Mouse (Mus musculus) intestine, postnatal 0 days (tissue): Measurements from ENCODE around the gene Tmem106c. TPM values are rescaled to one million over a fixed set of nuclear protein-coding genes. Genes with fewer than 3 reads are reported as not detected.

Experiments
- ATAC-seq: fragments of 200-750 bp; cut with Nextera tagmentation; 2 replicates; pipeline ENCODE4 v1.8.0; 2017; ENCODE audit warnings: mild to moderate bottlenecking, moderate TSS enrichment, moderate library complexity
- H3K27ac ChIP-seq: fragments of 300-500 bp; sonication (generic); 2 replicates; pipeline ENCODE4 v1.5.1; 2014; ENCODE audit warnings: mild to moderate bottlenecking, low read depth, low read length, moderate library complexity
- H3K27me3 ChIP-seq: fragments of 300-500 bp; sonication (generic); replicated peaks from 2 replicates; pipeline ENCODE4 v1.6.1; 2014; ENCODE audit warnings: low read length, mixed read lengths; ENCODE audit not compliant: control insufficient read depth, insufficient read depth
- H3K36me3 ChIP-seq: fragments of 300-500 bp; sonication (generic); 2 replicates; pipeline ENCODE4 v1.6.1; 2014; ENCODE audit warnings: mild to moderate bottlenecking, moderate library complexity; ENCODE audit not compliant: control insufficient read depth, insufficient read depth
- H3K4me1 ChIP-seq: fragments of 300-500 bp; sonication (generic); replicated peaks from 2 replicates; pipeline ENCODE4 v1.6.1; 2014; ENCODE audit warnings: antibody characterized with exemption, low read length, mixed read lengths; ENCODE audit not compliant: control insufficient read depth, insufficient read depth
- H3K4me2 ChIP-seq: fragments of 300-500 bp; sonication (generic); replicated peaks from 2 replicates; pipeline ENCODE4 v1.6.1; 2014; ENCODE audit warnings: low read depth, mild to moderate bottlenecking, moderate library complexity
- H3K4me3 ChIP-seq: fragments of 300-500 bp; sonication (generic); 2 replicates; pipeline ENCODE4 v1.5.1; 2014; ENCODE audit warnings: low read depth, low read length
- H3K9ac ChIP-seq: fragments of 300-500 bp; sonication (generic); 2 replicates; pipeline ENCODE4 v1.6.1; 2014; ENCODE audit warnings: mild to moderate bottlenecking, low read depth, low read length
- H3K9me3 ChIP-seq: fragments of 300-500 bp; sonication (generic); 2 replicates; pipeline ENCODE4 v1.6.1; 2016; ENCODE audit warnings: mixed run types; ENCODE audit not compliant: control insufficient read depth
- CTCF ChIP-seq: sonication (generic); IDR thresholded peaks from 2 replicates; pipeline ENCODE4 v1.5.1; 2016; ENCODE audit warnings: low read depth, mild to moderate bottlenecking, control low read depth, antibody characterized with exemption, moderate library complexity
- WGBS: fragments of 180-500 bp; shearing (Covaris S2); extraction: QIAGEN DNeasy Blood & Tissue Kit; methylation state at CpG from one replicate; pipeline ENCODE4 v1.1.7; 2014; 5-methylcytosine and 5-hydroxymethylcytosine counted together
- polyA plus RNA-seq: library from polyadenylated mRNA; unstranded; fragments of >200 nt; fragmentation: Nextera tagmentation; extraction: Ambion mirVana; gene quantifications from 2 replicates; pipeline ENCODE4 v1.2.1, GENCODE M21; 2015

The Tmem106c gene
- 33.3 and 36.7 TPM in 2 replicates for polyA plus RNA-seq

- ATAC-seq = peak; percentile 89
- whole genome bisulfite sequencing = 1% methylated on average over 67 of the region's 67 CpGs
- peak; percentile 97 for TF ChIP-seq CTCF
- Histone ChIP-seq H3K9ac (peak within 1 kb of the TSS; percentile 56), H3K36me3 (no peaks in the 10 kb centered on the region; the same call in 1 of the 2 replicates), H3K27me3 (no peaks in the 10 kb centered on the region), H3K4me1 (no peaks in the 10 kb centered on the region), H3K27ac (peak within 1 kb of the TSS; percentile 46), H3K4me2 (peak within 1 kb of the TSS; percentile 94), H3K4me3 (peak within 1 kb of the TSS; percentile 72), H3K9me3 (no peaks in the 10 kb centered on the region)
Observed at GRCm38 (mm10) chr15:97963989-97964835, at the start of gene Tmem106c. Tmem106c (plus strand) TSS chr15:97964200.

GRCm38 (mm10) chr15:97914331-97914747 is 49.7 kb upstream of the Tmem106c start:
- H3K27me3 ChIP-seq = no peaks in the 10 kb centered on the region
- peaks cover 9% of the 10 kb centered on the region; the same call in 1 of the 2 replicates for H3K4me1 ChIP-seq
- peak; percentile 32 for ATAC-seq
- H3K36me3 ChIP-seq = no peaks in the 10 kb centered on the region
- 8% methylated on average over 9 of the region's 9 CpGs for WGBS
- peak overlapping the region; percentile 51 for H3K4me2 ChIP-seq
- no peak overlapping the region for H3K9ac ChIP-seq
- H3K27ac ChIP-seq = no peak overlapping the region
- H3K4me3 ChIP-seq = no peak overlapping the region
- TF ChIP-seq CTCF = no peak
- no peaks in the 10 kb centered on the region for H3K9me3 ChIP-seq

GRCm38 (mm10) chr15:97917994-97918393 is 46.0 kb upstream of the Tmem106c start:
- no peak overlapping the region for H3K4me3 ChIP-seq
- H3K27me3 ChIP-seq = no peaks in the 10 kb centered on the region
- peaks cover 9% of the 10 kb centered on the region; the same call in 1 of the 2 replicates for H3K4me1 ChIP-seq
- WGBS = 42% methylated on average over 9 of the region's 9 CpGs
- H3K9me3 ChIP-seq = no peaks in the 10 kb centered on the region
- no peak for TF ChIP-seq CTCF
- H3K9ac ChIP-seq = no peak overlapping the region
- ATAC-seq = peak; percentile 66
- no peak overlapping the region for H3K4me2 ChIP-seq
- no peaks in the 10 kb centered on the region for H3K36me3 ChIP-seq
- H3K27ac ChIP-seq = no peak overlapping the region

- ATAC-seq = no peak
- H3K4me3 ChIP-seq = no peak overlapping the region
- H3K27ac ChIP-seq = no peak overlapping the region
- H3K4me1 ChIP-seq = peaks cover 6% of the 10 kb centered on the region; the same call in 1 of the 2 replicates
- no peak for TF ChIP-seq CTCF
- H3K36me3 ChIP-seq = no peaks in the 10 kb centered on the region
- WGBS = 89% methylated on average over 7 of the region's 7 CpGs
- H3K9ac ChIP-seq = no peak overlapping the region
- H3K4me2 ChIP-seq = no peak overlapping the region
- H3K9me3 ChIP-seq = no peaks in the 10 kb centered on the region
- H3K27me3 ChIP-seq = no peaks in the 10 kb centered on the region
Observed at GRCm38 (mm10) chr15:97919217-97919616, 44.8 kb upstream of the Tmem106c start.

GRCm38 (mm10) chr15:97920306-97920705 is 43.7 kb upstream of the Tmem106c start:
- H3K36me3 ChIP-seq = no peaks in the 10 kb centered on the region
- H3K4me3 ChIP-seq = no peak overlapping the region
- no peak for TF ChIP-seq CTCF
- no peak overlapping the region for H3K4me2 ChIP-seq
- H3K4me1 ChIP-seq = no peaks in the 10 kb centered on the region
- H3K27ac ChIP-seq = no peak overlapping the region
- ATAC-seq = no peak
- H3K9me3 ChIP-seq = no peaks in the 10 kb centered on the region
- no peak overlapping the region for H3K9ac ChIP-seq
- H3K27me3 ChIP-seq = no peaks in the 10 kb centered on the region
- WGBS = 41% methylated on average over 5 of the region's 5 CpGs

- TF ChIP-seq CTCF = no peak
- no peaks in the 10 kb centered on the region for H3K9me3 ChIP-seq
- no peak overlapping the region for H3K4me3 ChIP-seq
- no peaks in the 10 kb centered on the region for H3K27me3 ChIP-seq
- H3K4me2 ChIP-seq = no peak overlapping the region
- H3K4me1 ChIP-seq = no peaks in the 10 kb centered on the region
- H3K36me3 ChIP-seq = no peaks in the 10 kb centered on the region
- no peak overlapping the region for H3K9ac ChIP-seq
- WGBS = 86% methylated on average over 9 of the region's 9 CpGs
- H3K27ac ChIP-seq = no peak overlapping the region
- no peak for ATAC-seq
Observed at GRCm38 (mm10) chr15:97921796-97922195, 42.2 kb upstream of the Tmem106c start.
